Mouse (Mus musculus): Measurements from ENCODE around the gene Pot1b. TPM values are rescaled to one million over a fixed set of nuclear protein-coding genes. Genes with fewer than 3 reads are reported as not detected.

Gene Pot1b
- polyA plus RNA-seq (2012; ENCODE audit: insufficient read depth, low replicate concordance), result 0.17 TPM in 1 of 2 replicates, not detected in the other

DNA sequence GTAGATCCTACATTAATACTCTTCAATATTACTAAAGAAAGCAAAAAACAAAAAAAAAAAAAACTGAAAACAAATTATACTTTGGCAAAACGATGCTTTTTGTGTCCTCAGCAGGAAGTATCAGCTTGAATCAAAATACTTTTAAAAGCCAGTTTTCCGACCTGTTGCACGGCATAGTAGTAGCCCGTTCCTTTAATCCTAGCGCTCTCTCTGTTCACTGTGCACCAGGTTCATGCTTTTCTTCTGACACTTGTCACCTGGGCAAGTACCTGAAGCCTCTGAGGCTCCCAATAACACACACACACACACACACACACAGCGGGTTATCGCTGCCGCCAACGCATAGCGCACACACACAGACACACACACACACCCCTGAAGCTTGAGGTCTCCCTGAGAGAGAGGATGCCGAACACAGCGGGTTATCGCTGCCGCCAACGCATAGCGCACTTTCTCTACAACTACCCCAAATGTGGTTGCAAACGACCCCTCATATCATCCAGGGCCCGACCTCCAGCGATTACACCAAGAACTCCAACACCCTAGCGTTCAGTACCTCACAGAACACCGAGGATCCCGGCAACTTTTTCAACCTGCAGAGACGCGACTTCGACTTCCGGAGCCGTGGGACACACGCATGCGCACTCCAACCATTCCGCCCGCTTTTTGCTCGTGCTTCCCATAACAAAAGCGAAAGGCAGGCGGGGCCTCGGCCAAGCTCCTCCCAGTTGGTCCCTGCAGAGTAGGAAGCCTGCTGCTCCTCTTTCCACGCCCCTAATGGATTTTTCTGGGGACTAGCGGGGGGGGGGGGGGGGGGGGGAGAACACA, at the start of gene Pot1b:
Gene Pot1b (minus strand): TSS at position 645 of the 828 bp plus-strand sequence.
- no peaks in the 10 kb centered on the region for H3K9me3 ChIP-seq
- TF ChIP-seq FLI1 (IDR thresholded peaks at IDR 0.05; ENCODE audit: low read length), result no peak
- no peak for TF ChIP-seq GATA1 (IDR thresholded peaks at IDR 0.05; ENCODE audit: borderline replicate concordance, low read length)
- H3K4me1 ChIP-seq, result peaks cover 15% of the 10 kb centered on the region; the same call in 1 of the 2 replicates
- H3K36me3 ChIP-seq (replicated peaks; ENCODE audit: low read length), result peaks cover 28% of the 10 kb centered on the region
- peak within 1 kb of the TSS; percentile 99 for H3K4me3 ChIP-seq (replicated peaks)
- H3K27me3 ChIP-seq (replicated peaks), result no peaks in the 10 kb centered on the region

DNA sequence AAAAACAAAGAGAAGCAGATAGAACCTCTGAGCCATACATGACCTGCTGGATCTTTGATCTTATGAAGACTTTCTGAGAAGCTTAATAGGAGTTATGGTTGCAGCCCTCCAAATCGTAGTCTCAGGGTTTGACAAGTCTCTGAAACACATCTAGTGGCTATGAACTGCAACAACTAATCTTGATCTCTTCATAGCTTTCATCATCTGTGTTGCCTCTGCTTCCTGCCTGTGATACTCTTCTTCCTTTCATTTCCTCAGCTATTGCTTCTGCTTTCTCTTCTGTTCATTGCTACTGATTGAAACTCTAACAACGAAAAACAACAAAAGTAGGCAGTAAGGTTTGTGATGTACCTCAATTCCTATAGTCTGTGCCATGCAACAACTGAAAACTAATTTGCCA, 38.7 kb upstream of the Pot1b start:
- no peaks in the 10 kb centered on the region for H3K36me3 ChIP-seq (replicated peaks; ENCODE audit: low read length)
- TF ChIP-seq GATA1 (IDR thresholded peaks at IDR 0.05; ENCODE audit: borderline replicate concordance, low read length) (no peak), FLI1 (IDR thresholded peaks at IDR 0.05; ENCODE audit: low read length) (no peak)
- no peak overlapping the region for H3K4me3 ChIP-seq (replicated peaks)
- no peaks in the 10 kb centered on the region for H3K27me3 ChIP-seq (replicated peaks)
- no peaks in the 10 kb centered on the region for H3K9me3 ChIP-seq
- peaks cover 6% of the 10 kb centered on the region; the same call in 1 of the 2 replicates for H3K4me1 ChIP-seq

DNA sequence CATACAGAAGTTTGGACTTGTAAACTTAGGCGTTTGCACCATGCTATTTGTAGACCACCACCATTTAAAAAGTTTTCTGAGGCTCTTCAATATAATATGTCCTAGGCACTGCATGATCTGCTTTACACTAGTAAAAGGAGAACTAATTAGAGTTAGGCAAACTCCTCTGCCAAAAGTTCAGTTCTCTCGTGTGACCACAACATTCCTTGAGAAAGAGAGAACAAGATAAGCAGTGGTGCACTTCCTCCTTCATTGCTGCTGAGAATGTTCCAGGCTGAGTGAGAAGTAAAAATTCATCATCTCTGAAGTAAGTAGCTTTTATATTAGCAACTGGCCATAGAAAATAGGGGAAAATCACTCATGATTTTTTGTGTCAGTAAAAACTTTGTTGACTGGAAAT, 37.4 kb upstream of the Pot1b start, which contains the start of gene Adgre4:
Gene Adgre4 (plus strand): TSS at position 199 of the 400 bp plus-strand sequence.
- Histone ChIP-seq H3K9me3 (no peaks in the 10 kb centered on the region), H3K36me3 (replicated peaks; ENCODE audit: low read length) (no peaks in the 10 kb centered on the region), H3K4me1 (peaks cover 6% of the 10 kb centered on the region; the same call in 1 of the 2 replicates), H3K4me3 (replicated peaks) (no peak within 1 kb of the TSS), H3K27me3 (replicated peaks) (no peaks in the 10 kb centered on the region)
- TF ChIP-seq GATA1 (IDR thresholded peaks at IDR 0.05; ENCODE audit: borderline replicate concordance, low read length), result no peak

DNA sequence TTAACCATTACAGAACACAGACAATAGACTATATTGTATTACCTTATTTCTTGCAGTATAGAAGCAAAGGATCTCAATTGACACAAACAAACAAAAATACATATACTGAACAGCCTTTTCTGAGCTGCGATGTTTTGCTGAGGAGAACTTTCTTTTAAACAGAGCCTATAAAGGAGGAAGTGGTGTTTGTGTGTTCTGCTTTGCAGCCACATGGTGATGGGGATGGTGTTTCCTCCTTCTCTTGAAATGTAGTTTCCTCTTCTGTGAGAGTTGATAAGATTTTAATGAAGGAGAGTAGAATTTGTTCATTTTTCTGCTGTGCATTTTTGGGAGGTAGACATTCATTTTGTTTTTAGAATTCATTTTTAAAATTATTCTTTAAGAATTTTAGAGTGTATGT, 24.2 kb upstream of the Pot1b start:
- Histone ChIP-seq H3K9me3 (no peaks in the 10 kb centered on the region), H3K36me3 (replicated peaks; ENCODE audit: low read length) (no peaks in the 10 kb centered on the region), H3K27me3 (replicated peaks) (no peaks in the 10 kb centered on the region), H3K4me1 (peaks cover 14% of the 10 kb centered on the region), H3K4me3 (replicated peaks) (no peak overlapping the region)
- TF ChIP-seq GATA1 (IDR thresholded peaks at IDR 0.05; ENCODE audit: borderline replicate concordance, low read length), result no peak
- no peak for TF ChIP-seq FLI1 (IDR thresholded peaks at IDR 0.05; ENCODE audit: low read length)

DNA sequence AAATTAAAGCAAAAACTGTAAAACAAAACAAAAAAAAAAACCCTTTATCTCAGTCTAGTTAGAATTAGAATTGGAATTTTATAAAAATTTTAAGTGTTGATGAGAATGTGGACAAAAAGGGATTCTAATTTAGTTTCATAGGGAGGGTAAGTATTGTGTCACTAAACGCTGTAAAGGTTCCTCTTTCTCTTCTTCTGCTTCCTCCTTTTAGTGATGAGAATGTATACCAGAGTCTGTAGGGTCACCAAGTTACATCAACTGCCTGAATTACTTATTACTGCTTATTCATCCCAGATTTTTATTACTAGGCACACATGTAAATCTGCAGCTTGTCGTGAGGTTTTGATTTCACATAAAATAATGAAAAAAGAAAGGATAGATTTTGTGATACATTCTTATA, 13.8 kb upstream of the Pot1b start:
- Histone ChIP-seq H3K4me3 (replicated peaks) (no peak overlapping the region), H3K36me3 (replicated peaks; ENCODE audit: low read length) (no peaks in the 10 kb centered on the region), H3K27me3 (replicated peaks) (no peaks in the 10 kb centered on the region), H3K4me1 (no peaks in the 10 kb centered on the region), H3K9me3 (peaks cover 12% of the 10 kb centered on the region)
- TF ChIP-seq FLI1 (IDR thresholded peaks at IDR 0.05; ENCODE audit: low read length) (no peak), GATA1 (IDR thresholded peaks at IDR 0.05; ENCODE audit: borderline replicate concordance, low read length) (no peak)

DNA sequence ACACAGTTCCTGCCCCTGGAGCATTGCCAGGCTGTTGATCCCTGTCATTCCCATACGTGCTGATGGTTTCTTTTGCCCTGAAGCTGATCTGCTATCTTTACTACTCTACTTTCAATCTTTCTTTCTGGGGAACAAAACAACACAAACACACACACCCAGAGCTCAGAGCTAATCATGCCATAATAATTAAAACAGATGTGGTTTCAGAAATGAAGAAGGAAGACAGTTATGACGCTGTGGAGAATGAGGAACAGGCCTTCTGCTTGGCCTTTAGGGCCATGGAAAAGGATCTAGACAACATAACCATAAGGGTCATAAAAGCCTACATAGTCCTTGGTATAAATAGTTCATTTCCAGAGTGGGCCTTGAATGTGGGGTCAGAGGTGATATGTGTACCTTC, 9.8 kb upstream of the Pot1b start:
- Histone ChIP-seq H3K9me3 (peaks cover 12% of the 10 kb centered on the region), H3K36me3 (replicated peaks; ENCODE audit: low read length) (no peaks in the 10 kb centered on the region), H3K4me1 (no peaks in the 10 kb centered on the region), H3K4me3 (replicated peaks) (no peak overlapping the region), H3K27me3 (replicated peaks) (no peaks in the 10 kb centered on the region)
- TF ChIP-seq GATA1 (IDR thresholded peaks at IDR 0.05; ENCODE audit: borderline replicate concordance, low read length) (no peak), FLI1 (IDR thresholded peaks at IDR 0.05; ENCODE audit: low read length) (no peak)

DNA sequence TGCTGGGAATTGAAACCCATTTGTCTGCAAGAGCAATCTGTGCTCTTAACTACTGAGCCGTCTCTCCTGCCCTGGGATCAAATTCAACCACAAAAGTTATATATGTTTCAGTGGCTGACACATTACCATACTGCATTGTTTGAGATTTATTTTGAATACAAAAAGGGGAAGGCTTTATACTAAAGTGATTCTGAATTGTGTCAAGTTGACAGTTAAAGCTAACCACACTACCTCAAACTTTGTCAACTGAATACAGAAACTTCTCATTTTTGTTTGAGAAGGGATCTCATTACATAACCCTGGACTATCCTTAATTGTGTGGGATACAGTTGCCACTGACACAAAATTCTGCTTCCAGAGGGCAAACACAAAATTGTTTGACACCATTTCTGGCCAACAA, 8.8 kb upstream of the Pot1b start:
- Histone ChIP-seq H3K9me3 (peaks cover 12% of the 10 kb centered on the region), H3K36me3 (replicated peaks; ENCODE audit: low read length) (no peaks in the 10 kb centered on the region), H3K4me3 (replicated peaks) (no peak overlapping the region), H3K27me3 (replicated peaks) (no peaks in the 10 kb centered on the region), H3K4me1 (no peaks in the 10 kb centered on the region)
- TF ChIP-seq GATA1 (IDR thresholded peaks at IDR 0.05; ENCODE audit: borderline replicate concordance, low read length) (no peak), FLI1 (IDR thresholded peaks at IDR 0.05; ENCODE audit: low read length) (no peak)

DNA sequence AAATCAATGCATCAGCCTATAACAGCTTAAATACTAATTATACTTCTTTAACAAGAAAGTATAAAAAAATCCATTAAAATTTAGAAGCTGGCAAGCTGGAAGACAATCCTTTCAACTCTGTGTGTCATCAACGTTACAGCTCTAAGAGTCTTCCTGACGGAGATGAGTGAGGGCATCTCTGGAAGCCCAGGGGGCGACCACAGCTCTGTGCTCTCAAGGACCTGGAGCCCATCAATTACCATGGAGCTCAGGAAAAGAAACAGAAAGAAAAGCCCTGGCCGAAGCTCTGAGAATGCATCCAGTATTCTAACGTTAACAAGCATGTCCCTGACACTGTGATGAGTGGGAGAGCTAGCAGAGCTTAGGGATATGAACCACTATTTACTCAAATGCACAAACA, 9.6 kb downstream of the Pot1b start:
- Histone ChIP-seq H3K4me3 (replicated peaks) (no peak overlapping the region), H3K4me1 (peaks cover 3% of the 10 kb centered on the region; the same call in 1 of the 2 replicates), H3K9me3 (no peaks in the 10 kb centered on the region), H3K36me3 (replicated peaks; ENCODE audit: low read length) (peaks cover 70% of the 10 kb centered on the region), H3K27me3 (replicated peaks) (no peaks in the 10 kb centered on the region)
- TF ChIP-seq GATA1 (IDR thresholded peaks at IDR 0.05; ENCODE audit: borderline replicate concordance, low read length) (no peak), FLI1 (IDR thresholded peaks at IDR 0.05; ENCODE audit: low read length) (no peak)

DNA sequence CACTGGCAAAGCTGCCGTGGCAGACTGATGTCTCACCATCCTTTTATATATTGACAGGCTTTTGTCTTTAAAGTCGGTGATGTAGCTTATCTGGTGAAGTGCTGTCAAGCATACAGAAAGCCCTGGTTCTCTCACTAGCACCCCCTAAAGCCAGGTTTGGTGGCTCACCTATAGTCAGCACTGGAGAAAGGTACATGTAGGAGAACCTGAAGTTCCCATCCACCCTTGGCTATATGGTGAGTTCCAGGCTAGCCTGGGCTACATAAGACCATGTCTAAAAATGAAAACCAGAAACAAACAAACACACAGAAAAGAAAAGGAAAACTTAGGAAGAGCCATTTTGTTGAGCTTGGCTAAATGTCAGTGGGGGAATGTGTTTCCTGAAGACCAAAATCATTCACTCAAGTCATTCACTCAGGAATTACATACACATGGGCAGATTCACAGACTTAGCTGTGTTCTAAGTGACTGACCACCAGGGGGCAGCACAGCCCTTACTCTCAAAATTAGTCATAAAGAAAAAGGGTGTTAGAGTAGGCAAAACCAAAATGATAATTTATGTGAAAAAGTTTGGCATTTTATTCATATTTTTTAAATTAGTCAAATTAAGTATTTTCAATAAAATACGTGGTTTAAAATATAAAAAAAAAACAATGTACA, 10.1 kb downstream of the Pot1b start:
- no peaks in the 10 kb centered on the region for H3K9me3 ChIP-seq
- no peak overlapping the region for H3K4me3 ChIP-seq (replicated peaks)
- H3K36me3 ChIP-seq (replicated peaks; ENCODE audit: low read length), result peaks cover 73% of the 10 kb centered on the region
- no peaks in the 10 kb centered on the region for H3K27me3 ChIP-seq (replicated peaks)
- peaks cover 3% of the 10 kb centered on the region; the same call in 1 of the 2 replicates for H3K4me1 ChIP-seq
- TF ChIP-seq GATA1 (IDR thresholded peaks at IDR 0.05; ENCODE audit: borderline replicate concordance, low read length), result no peak
- TF ChIP-seq FLI1 (IDR thresholded peaks at IDR 0.05; ENCODE audit: low read length), result no peak

DNA sequence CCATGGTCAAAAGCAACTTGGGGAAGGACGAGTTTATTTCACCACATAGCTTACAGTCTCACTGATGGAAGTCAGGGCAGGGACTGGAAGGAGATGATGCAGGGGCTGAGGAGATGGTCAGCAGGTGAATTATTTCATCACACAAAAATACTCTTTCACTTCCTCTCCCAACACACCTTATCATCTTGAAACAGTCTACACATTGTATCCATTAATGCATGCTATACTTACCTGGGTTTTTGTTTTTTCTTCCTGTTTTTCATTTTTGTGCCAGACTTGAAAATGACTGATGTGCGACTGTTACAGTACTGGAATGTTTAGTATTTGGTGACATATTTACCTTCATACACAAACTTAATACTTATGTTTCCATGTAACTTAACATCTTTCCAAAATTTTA, 13.0 kb downstream of the Pot1b start:
- Histone ChIP-seq H3K4me3 (replicated peaks) (no peak overlapping the region), H3K9me3 (no peaks in the 10 kb centered on the region), H3K36me3 (replicated peaks; ENCODE audit: low read length) (peaks cover 76% of the 10 kb centered on the region), H3K27me3 (replicated peaks) (no peaks in the 10 kb centered on the region), H3K4me1 (peaks cover 3% of the 10 kb centered on the region; the same call in 1 of the 2 replicates)
- TF ChIP-seq FLI1 (IDR thresholded peaks at IDR 0.05; ENCODE audit: low read length), result no peak
- TF ChIP-seq GATA1 (IDR thresholded peaks at IDR 0.05; ENCODE audit: borderline replicate concordance, low read length), result no peak
